Mouse (Mus musculus) neural tube, embryonic 15.5 days (tissue): ENCODE measurements around the gene Amotl2. TPM values are rescaled to one million over a fixed set of nuclear protein-coding genes. Genes with fewer than 3 reads are reported as not detected.

Source experiments
- ATAC-seq: fragments of 200-750 bp; cut with Nextera tagmentation; 2 replicates; pipeline ENCODE4 v1.8.0; 2017; ENCODE audit warnings: mild to moderate bottlenecking, moderate TSS enrichment, moderate library complexity; ENCODE audit not compliant: low FRiP score
- H3K27ac ChIP-seq: fragments of 300-500 bp; sonication (generic); replicated peaks from 2 replicates; pipeline ENCODE4 v1.5.1; 2015; ENCODE audit warnings: mild to moderate bottlenecking, inconsistent platforms
- H3K27me3 ChIP-seq: fragments of 300-500 bp; sonication (generic); replicated peaks from 2 replicates; pipeline ENCODE4 v1.6.1; 2015; ENCODE audit warnings: inconsistent platforms
- H3K36me3 ChIP-seq: fragments of 300-500 bp; sonication (generic); 2 replicates; pipeline ENCODE4 v1.6.1; 2015; ENCODE audit warnings: inconsistent platforms
- H3K4me1 ChIP-seq: fragments of 300-500 bp; sonication (generic); 2 replicates; pipeline ENCODE4 v1.6.1; 2015; ENCODE audit warnings: inconsistent platforms
- H3K4me2 ChIP-seq: fragments of 300-500 bp; sonication (generic); 2 replicates; pipeline ENCODE4 v1.6.1; 2015; ENCODE audit warnings: inconsistent platforms, mild to moderate bottlenecking, moderate library complexity
- H3K4me3 ChIP-seq: fragments of 300-500 bp; sonication (generic); replicated peaks from 2 replicates; pipeline ENCODE4 v1.5.1; 2015; ENCODE audit warnings: mild to moderate bottlenecking, inconsistent platforms
- H3K9ac ChIP-seq: fragments of 300-500 bp; sonication (generic); replicated peaks from 2 replicates; pipeline ENCODE4 v1.6.1; 2015; ENCODE audit warnings: mild to moderate bottlenecking, inconsistent platforms
- H3K9me3 ChIP-seq: fragments of 300-500 bp; sonication (generic); replicated peaks from 2 replicates; pipeline ENCODE4 v1.6.1; 2016; ENCODE audit warnings: inconsistent platforms
- WGBS: fragments of 180-500 bp; shearing (Covaris S2); methylation state at CpG from one replicate; pipeline ENCODE4 v1.1.7; 2015; ENCODE audit warnings: mixed read lengths; 5-methylcytosine and 5-hydroxymethylcytosine counted together
- polyA plus RNA-seq: library from polyadenylated mRNA; unstranded; fragments of >200 nt; fragmentation: Nextera tagmentation; extraction: Ambion mirVana; gene quantifications from 2 replicates; pipeline ENCODE4 v1.2.1, GENCODE M21; 2015

Amotl2 gene
- polyA plus RNA-seq, 1 experiment from 2014 or later = 57.0 TPM

DNA sequence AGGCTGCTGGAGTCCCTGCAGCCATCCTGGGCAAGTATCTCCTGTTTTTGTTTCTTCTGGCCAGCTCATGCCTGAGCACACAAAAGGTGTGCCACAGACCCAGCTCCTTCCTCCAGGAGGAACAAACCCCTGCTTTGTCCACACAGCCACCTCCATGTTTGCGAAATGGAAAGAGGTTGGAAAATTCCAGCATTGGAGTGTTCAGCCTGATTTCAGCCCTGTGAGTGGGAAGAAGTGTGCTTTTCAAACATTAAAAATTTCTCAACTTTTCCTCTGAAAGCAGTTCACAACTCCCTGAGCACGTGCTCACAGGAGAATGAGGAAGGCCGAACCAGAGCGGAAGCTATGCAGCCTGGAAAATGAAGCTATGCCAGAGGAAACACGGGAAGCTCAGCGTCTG lies 15.4 kb upstream of the Amotl2 start:
- Histone ChIP-seq H3K27me3 (no peaks in the 10 kb centered on the region), H3K9ac (no peak overlapping the region), H3K4me3 (no peak overlapping the region), H3K9me3 (no peaks in the 10 kb centered on the region), H3K36me3 (no peaks in the 10 kb centered on the region), H3K4me1 (no peaks in the 10 kb centered on the region), H3K27ac (no peak overlapping the region), H3K4me2 (no peak overlapping the region)
- WGBS = 93% methylated on average over 6 of the region's 6 CpGs
- no peak for ATAC-seq

DNA sequence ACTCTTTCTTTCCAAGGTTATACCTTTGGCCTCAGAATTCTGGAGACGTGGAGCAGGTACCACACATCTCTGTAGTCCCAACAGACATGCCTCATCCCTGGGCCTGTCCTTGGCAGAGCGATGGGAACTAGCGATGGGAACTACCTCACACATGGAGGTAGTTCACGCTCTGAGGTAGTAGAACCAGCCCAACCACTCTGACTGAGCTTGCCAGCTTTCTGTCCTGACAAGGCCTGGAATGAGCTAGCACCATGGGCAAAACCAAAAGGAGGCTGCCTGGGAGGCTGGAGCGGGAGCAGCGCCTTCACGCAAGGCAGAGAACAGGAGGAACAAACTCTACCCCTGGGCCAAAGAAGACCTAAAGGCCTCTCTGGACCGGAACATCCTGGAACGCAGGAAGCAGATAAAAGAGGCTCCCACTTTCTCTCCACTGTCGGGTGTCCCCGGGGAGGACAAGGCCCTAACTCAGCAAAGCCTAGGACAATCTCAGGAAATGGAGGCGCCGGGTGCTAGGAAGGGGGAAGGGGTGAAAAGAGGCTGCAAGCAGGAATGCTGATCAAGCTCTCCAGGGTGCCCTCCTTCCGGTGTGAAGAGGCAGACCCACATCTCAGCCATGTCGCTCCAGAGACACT lies 6.9 kb upstream of the Amotl2 start:
- H3K9ac ChIP-seq = no peak overlapping the region
- no peak overlapping the region for H3K4me2 ChIP-seq
- WGBS = 75% methylated on average over 15 of the region's 15 CpGs
- H3K27me3 ChIP-seq = no peaks in the 10 kb centered on the region
- peak overlapping the region; percentile 19; the same call in 1 of the 2 replicates for H3K27ac ChIP-seq
- no peaks in the 10 kb centered on the region for H3K9me3 ChIP-seq
- no peak for ATAC-seq
- H3K4me1 ChIP-seq = peaks cover 12% of the 10 kb centered on the region
- H3K36me3 ChIP-seq = no peaks in the 10 kb centered on the region
- H3K4me3 ChIP-seq = no peak overlapping the region

DNA sequence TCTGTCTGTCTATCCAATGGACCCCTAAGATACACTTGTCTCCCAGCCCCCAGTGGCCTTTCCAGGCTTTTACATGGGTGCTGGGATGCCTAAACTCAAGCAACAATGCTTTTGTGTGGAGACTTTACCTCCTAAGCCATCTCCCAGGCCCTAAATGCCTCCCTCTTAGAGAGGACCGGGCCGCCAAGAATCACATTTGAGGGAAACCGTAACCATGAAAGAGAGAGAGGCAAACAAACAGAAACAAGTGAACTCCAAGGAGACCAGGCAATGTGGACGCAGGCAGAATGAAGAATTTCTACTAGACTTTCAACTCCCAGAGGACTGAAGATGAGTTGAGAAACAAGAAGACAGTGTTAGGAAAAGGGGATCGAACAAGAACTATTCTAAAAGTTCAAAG lies 6.0 kb upstream of the Amotl2 start:
- Histone ChIP-seq H3K9me3 (no peaks in the 10 kb centered on the region), H3K27ac (0 out of 2 replicates have a peak overlapping the region, but pooled peaks have one; percentile 6), H3K9ac (no peak overlapping the region), H3K4me2 (no peak overlapping the region), H3K4me3 (no peak overlapping the region), H3K4me1 (peaks cover 12% of the 10 kb centered on the region), H3K36me3 (no peaks in the 10 kb centered on the region), H3K27me3 (no peaks in the 10 kb centered on the region)
- no peak for ATAC-seq
- 60% methylated on average over 5 of the region's 5 CpGs for WGBS

DNA sequence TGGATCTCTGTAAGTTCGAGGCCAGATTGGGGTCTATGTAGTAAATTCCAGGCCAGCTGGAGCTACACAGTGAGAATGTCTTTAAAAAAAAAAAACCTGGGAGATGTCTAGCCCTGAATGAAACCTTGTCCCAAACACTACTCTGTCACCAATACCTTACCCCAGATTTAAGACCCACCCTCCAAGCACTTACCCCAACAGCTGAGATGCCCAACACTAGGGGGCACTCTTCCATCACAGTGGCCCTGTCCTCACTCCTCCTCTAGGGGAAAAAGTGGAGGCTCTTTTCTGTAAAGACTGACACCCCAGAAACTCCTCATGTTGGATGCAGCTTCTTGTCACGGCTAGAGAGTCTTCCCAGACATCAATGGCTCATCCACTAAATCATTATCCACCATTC lies 2.7 kb upstream of the Amotl2 start:
- H3K9me3 ChIP-seq = no peaks in the 10 kb centered on the region
- no peak overlapping the region for H3K27ac ChIP-seq
- no peak overlapping the region for H3K4me2 ChIP-seq
- no peak overlapping the region for H3K9ac ChIP-seq
- WGBS = 55% methylated on average over 2 of the region's 2 CpGs
- H3K4me3 ChIP-seq = no peak overlapping the region
- peaks cover 23% of the 10 kb centered on the region for H3K4me1 ChIP-seq
- no peaks in the 10 kb centered on the region for H3K36me3 ChIP-seq
- ATAC-seq = no peak
- H3K27me3 ChIP-seq = no peaks in the 10 kb centered on the region

DNA sequence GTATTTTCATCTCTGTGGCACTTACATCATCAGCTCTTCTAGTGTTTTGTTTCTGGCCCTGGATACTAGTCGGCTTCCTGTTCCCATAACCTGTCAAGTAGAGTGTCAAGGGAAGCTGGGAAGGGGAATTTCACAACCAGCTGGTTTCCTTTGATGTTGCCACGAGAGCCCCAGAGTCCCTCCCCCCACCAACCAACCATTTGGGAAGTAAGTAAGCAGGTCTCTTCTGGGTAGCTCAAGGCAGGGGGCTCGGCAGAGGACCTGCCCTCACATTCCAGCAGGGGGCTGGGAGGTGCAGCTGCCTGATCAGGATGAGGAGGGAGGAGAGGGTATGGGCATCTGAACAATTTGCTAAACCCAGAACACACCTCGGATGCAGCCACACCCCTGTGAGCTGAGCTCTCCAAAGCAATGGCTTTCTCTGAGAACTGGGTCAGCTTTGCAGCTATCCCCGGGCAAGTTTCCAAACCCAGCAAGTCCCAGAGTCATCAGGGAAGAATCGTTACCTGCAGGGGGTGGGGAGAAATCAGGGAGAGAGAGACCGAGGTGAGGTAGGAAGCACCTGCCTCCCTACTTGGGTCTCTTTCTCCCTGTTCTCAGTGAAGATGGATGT lies 1.5 kb upstream of the Amotl2 start:
- WGBS = 11% methylated on average over 7 of the region's 7 CpGs
- no peak overlapping the region for H3K9ac ChIP-seq
- H3K27ac ChIP-seq = no peak overlapping the region
- H3K4me2 ChIP-seq = no peak overlapping the region
- no peak for ATAC-seq
- no peaks in the 10 kb centered on the region for H3K9me3 ChIP-seq
- no peak overlapping the region for H3K4me3 ChIP-seq
- H3K36me3 ChIP-seq = no peaks in the 10 kb centered on the region
- H3K4me1 ChIP-seq = peaks cover 23% of the 10 kb centered on the region
- no peaks in the 10 kb centered on the region for H3K27me3 ChIP-seq

DNA sequence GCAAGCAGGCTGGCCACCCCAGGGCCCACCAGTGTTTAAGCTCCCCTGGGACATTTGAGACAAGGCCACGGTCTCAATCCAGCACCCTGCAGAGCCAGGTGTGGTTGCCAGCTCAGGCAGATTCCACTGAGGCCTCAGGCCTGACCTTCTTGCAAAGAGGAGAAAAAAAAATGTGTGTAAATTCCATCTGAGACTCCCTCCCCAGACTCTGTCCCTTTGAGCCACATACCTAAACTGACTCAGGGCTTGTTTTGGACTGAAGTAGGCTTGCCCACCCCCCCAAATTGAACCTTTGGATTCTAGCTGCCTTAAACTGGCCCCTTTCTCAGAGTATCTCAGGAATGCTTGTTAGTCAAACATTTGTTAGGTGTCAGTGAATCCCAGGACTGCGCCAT lies 969 bp upstream of the Amotl2 start:
- Histone ChIP-seq H3K4me1 (peaks cover 27% of the 10 kb centered on the region), H3K9me3 (no peaks in the 10 kb centered on the region), H3K4me2 (no peak overlapping the region), H3K27ac (no peak overlapping the region), H3K9ac (no peak overlapping the region), H3K36me3 (peaks cover 2% of the 10 kb centered on the region; the same call in 1 of the 2 replicates), H3K4me3 (no peak overlapping the region), H3K27me3 (no peaks in the 10 kb centered on the region)
- ATAC-seq = no peak
- 66% methylated on average over 2 of the region's 2 CpGs for WGBS

DNA sequence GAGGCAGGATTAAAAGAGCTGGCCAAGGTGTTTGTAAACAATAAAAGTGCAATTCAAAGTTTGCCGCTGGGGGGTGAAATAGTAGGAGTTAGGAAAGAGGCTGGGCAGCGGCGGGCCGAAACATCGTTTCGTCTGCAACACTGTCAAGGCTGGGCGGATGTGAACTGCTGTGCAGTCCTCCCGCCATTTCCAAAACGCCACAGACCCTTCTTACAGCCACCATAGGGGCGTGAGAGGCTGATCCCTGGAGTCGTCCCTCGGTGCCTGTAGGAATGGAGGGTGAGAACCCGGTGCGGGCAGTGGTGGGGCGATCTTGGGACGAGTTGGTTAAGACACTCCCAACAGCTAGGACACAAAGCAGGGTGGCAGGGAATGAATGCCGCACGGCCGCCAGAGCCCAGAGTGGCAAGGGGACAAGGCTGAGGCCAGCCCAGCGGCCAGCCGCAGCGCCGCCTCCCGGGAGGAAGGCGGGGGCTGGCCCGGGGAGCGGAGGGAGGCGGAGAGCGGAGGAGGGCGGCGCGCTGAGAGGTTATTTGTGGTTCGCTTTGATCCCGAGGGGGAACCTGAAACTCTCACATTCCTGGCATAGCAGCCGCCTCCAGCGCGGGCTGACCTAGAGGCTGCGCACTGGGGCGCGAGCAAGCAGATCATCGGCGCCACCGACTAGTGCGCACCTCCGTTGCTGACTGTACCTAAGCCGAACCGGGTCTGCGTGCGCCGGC lies 853 bp downstream of the Amotl2 start:
- Histone ChIP-seq H3K36me3 (peaks cover 11% of the 10 kb centered on the region; the same call in 1 of the 2 replicates), H3K9me3 (no peaks in the 10 kb centered on the region), H3K27me3 (no peaks in the 10 kb centered on the region), H3K27ac (peak overlapping the region; percentile 97), H3K9ac (peak overlapping the region; percentile 90), H3K4me1 (peaks cover 39% of the 10 kb centered on the region), H3K4me2 (peak overlapping the region; percentile 69), H3K4me3 (peak overlapping the region; percentile 87)
- peak; percentile 75 for ATAC-seq
- WGBS = under 1% methylated on average over 48 of the region's 50 CpGs

DNA sequence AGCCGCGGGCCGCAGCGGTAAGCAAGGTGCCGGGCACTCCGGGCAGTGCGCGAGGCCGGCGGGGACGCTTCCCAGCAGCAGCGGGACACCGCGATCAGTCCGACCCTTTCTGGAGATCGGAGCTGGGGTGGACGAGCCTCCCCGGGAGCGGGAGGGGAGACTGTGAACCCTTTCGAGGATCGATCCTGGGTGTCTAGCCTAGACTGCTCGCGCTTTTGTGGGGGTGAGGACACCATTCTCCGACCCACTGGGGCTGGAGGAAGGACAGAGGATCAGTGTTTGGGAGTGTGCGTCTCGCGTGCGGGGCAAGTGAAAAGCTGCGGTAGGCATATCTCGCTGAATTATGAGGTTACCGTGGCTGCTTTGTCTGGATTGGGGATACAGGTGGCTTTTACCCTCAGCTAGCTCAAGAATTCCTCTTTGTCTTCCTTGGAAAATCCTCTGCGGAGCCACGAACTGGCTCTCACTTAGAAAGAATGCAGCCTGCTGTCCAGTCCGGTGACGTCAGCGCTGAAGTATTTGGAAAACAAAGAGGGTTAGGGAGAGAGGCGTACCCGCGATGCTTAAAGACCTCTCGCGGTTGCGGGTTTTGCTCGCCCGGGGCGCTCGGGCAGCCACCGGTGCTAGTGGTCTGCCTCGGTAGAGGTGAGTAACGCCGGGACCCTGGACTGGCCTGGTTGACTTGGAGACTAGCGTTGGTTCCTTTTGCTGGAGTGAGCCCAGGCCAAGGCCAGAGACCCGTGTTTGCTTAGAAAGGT lies 1.6 kb downstream of the Amotl2 start:
- Histone ChIP-seq H3K4me2 (peak overlapping the region; percentile 69), H3K36me3 (peaks cover 12% of the 10 kb centered on the region), H3K4me1 (peaks cover 47% of the 10 kb centered on the region), H3K27me3 (no peaks in the 10 kb centered on the region), H3K9me3 (no peaks in the 10 kb centered on the region), H3K9ac (peak overlapping the region; percentile 90), H3K4me3 (peak overlapping the region; percentile 87), H3K27ac (peak overlapping the region; percentile 97)
- peak; percentile 70 for ATAC-seq
- WGBS = under 1% methylated on average over 52 of the region's 52 CpGs

DNA sequence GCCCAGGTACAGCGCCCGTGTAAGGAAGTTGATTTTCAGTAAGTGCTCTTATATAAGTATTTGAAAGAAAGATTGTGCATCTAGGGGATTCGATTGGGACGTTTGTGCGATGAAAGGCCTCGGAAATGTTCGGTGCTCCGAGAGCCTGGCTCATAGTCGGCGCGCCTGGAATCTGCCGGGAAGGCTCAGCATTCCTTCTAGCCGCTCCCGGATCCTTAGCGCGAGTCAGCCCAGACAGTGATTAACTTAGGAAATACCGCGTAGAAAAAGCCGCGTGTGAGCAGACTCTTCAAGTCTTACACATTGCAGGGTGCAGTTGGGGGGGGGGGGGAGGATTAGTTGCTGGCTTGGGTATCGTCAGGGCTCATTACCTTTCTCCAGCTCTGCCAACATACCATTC lies 2.2 kb downstream of the Amotl2 start:
- H3K36me3 ChIP-seq = peaks cover 19% of the 10 kb centered on the region
- ATAC-seq = peak; percentile 12; the same call in 1 of the 2 replicates
- H3K9ac ChIP-seq = peak overlapping the region; percentile 90
- H3K4me3 ChIP-seq = peak overlapping the region; percentile 87
- peak overlapping the region; percentile 97 for H3K27ac ChIP-seq
- peaks cover 53% of the 10 kb centered on the region for H3K4me1 ChIP-seq
- under 1% methylated on average over 21 of the region's 21 CpGs for WGBS
- no peaks in the 10 kb centered on the region for H3K9me3 ChIP-seq
- no peaks in the 10 kb centered on the region for H3K27me3 ChIP-seq
- peak overlapping the region; percentile 69 for H3K4me2 ChIP-seq

DNA sequence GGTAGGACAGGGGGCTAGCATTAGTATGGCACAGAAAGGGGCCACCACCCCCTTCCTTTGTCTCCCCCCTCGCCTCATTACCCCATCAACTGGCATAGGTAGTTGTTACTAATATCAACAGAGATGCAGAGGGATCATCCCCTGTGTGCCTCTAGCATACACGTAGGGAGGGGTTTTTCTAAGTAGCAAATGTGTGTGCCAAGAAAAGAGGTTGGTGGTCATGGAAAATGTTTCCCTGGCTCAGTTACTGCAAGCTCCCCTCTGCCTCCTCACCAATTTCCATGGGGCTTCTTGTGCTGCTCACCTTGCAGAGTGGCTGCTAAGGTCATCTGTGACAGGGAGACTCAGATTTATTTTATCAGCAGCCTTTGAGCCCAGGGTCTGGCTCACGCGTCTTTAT lies 2.6 kb downstream of the Amotl2 start:
- Histone ChIP-seq H3K27ac (peak overlapping the region; percentile 97), H3K27me3 (no peaks in the 10 kb centered on the region), H3K36me3 (peaks cover 23% of the 10 kb centered on the region), H3K4me2 (peak overlapping the region; percentile 69), H3K4me1 (peaks cover 57% of the 10 kb centered on the region), H3K4me3 (peak overlapping the region; percentile 87), H3K9me3 (no peaks in the 10 kb centered on the region), H3K9ac (peak overlapping the region; percentile 90)
- WGBS = 0% methylated on average over 4 of the region's 4 CpGs
- no peak for ATAC-seq

DNA sequence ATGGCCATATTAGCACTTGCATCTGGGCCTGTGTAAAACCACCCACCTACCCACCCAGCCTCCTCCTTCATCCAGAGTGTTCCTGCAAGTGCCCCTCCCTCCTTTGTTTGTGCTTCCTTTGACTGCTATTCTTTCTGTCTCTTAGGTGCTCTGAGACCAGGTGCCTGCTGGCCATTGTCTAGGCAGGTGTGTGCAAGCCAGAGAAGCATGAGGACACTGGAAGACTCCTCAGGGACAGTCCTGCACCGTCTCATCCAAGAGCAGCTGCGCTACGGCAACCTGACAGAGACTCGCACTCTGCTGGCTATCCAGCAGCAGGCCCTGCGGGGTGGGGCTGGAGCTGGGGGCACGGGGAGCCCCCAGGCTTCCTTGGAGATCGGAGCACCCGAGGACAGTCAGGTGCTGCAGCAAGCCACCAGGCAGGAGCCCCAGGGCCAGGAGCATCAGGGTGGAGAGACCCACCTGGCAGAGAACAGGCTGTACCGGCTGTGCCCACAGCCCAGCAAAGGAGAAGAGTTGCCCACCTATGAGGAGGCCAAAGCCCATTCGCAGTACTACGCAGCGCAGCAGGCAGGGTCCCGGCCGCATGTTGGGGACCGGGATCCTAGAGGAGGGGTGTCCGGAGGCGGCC lies 3.6 kb downstream of the Amotl2 start:
- Histone ChIP-seq H3K9ac (peak overlapping the region; percentile 90), H3K9me3 (no peaks in the 10 kb centered on the region), H3K27me3 (no peaks in the 10 kb centered on the region), H3K4me2 (peak overlapping the region; percentile 69), H3K36me3 (peaks cover 32% of the 10 kb centered on the region), H3K4me3 (peak overlapping the region; percentile 87), H3K27ac (peak overlapping the region; percentile 97), H3K4me1 (peaks cover 67% of the 10 kb centered on the region)
- ATAC-seq = no peak
- 44% methylated on average over 17 of the region's 17 CpGs for WGBS
